Mouse (Mus musculus) ES-E14 (cell line): ENCODE data around the gene Pla2g4a. TPM values are rescaled to one million over a fixed set of nuclear protein-coding genes. Genes with fewer than 3 reads are reported as not detected.

Source experiments
- DNase-seq: peaks from one replicate; pipeline ENCODE4 v3.0.0-alpha.2; 2013; ENCODE audit warnings: low read depth, low spot score
- H3K27ac ChIP-seq: 2 replicates; pipeline ENCODE4 v1.5.1; 2012; ENCODE audit warnings: low read depth, mild to moderate bottlenecking, low read length, moderate library complexity, mixed read lengths; ENCODE audit not compliant: poor library complexity, insufficient read depth, severe bottlenecking
- H3K36me3 ChIP-seq: 2 replicates; pipeline ENCODE4 v1.6.1; 2012; ENCODE audit warnings: mild to moderate bottlenecking, low read length, moderate library complexity, mixed read lengths; ENCODE audit not compliant: control insufficient read depth, poor library complexity, insufficient read depth, severe bottlenecking
- H3K4me1 ChIP-seq, 2 experiments: fragments of 150-350 bp in 1 of 2; sonication (generic) in 1 of 2; 2 replicates each; pipeline ENCODE4 v1.6.1; 2012; ENCODE audit warnings: low read length in 2 of 2, mild to moderate bottlenecking in 1 of 2, mixed read lengths in 1 of 2; ENCODE audit not compliant: control insufficient read depth in 2 of 2, insufficient read depth in 2 of 2, poor library complexity in 1 of 2
- H3K4me3 ChIP-seq, 2 experiments: fragments of 150-350 bp in 1 of 2; sonication (generic) in 1 of 2; 2 replicates each; pipeline ENCODE4 v1.5.1; 2012; ENCODE audit warnings: low read length in 2 of 2, low read depth in 1 of 2, mild to moderate bottlenecking in 1 of 2, mixed read lengths in 1 of 2; ENCODE audit not compliant: insufficient read depth in 1 of 2, poor library complexity in 1 of 2, severe bottlenecking in 1 of 2
- H3K9ac ChIP-seq: 2 replicates; pipeline ENCODE4 v1.6.1; 2012; ENCODE audit warnings: low read depth, mild to moderate bottlenecking, low read length, mixed read lengths; ENCODE audit not compliant: poor library complexity, insufficient read depth, severe bottlenecking
- H3K9me3 ChIP-seq: fragments of 150-350 bp; sonication (generic); 2 replicates; pipeline ENCODE4 v1.6.1; 2012; ENCODE audit warnings: low read depth, mild to moderate bottlenecking, low read length; ENCODE audit not compliant: control insufficient read depth, insufficient read depth
- CHD2 ChIP-seq: IDR thresholded peaks from 2 replicates; pipeline ENCODE4 v1.6.1; 2014; ENCODE audit warnings: mild to moderate bottlenecking, low read depth, low read length, inconsistent platforms
- HCFC1 ChIP-seq: IDR thresholded peaks from 2 replicates; pipeline ENCODE4 v1.6.1; 2012; ENCODE audit warnings: low read length, inconsistent platforms, borderline replicate concordance; ENCODE audit not compliant: insufficient read depth
- MAFK ChIP-seq: IDR thresholded peaks from 2 replicates; pipeline ENCODE4 v1.6.1; 2014; ENCODE audit warnings: mild to moderate bottlenecking, low read depth, low read length, inconsistent platforms; ENCODE audit not compliant: insufficient read depth
- ZC3H11A ChIP-seq: IDR thresholded peaks from 2 replicates; pipeline ENCODE4 v1.6.1; 2012; ENCODE audit warnings: low read depth, mild to moderate bottlenecking, inconsistent platforms, low read length, borderline replicate concordance
- ZNF384 ChIP-seq: IDR thresholded peaks from 2 replicates; pipeline ENCODE4 v1.6.1; 2012; ENCODE audit warnings: low read depth, low read length, inconsistent platforms
- in situ Hi-C, 2 experiments: fragments of 600-800 bp; cut with MboI; formaldehyde crosslinking; loops; one replicate each; pipeline ENCODE4 v1.15.1; 2025; ENCODE audit warnings: low sequenced_read_pairs in 2 of 2, inconsistent platforms in 1 of 2; ENCODE audit not compliant: unreplicated experiment in 2 of 2
- total RNA-seq: library from RNA; depleted of rRNA; stranded (reverse); fragments of 300-350 nt; gene quantifications from 2 replicates; pipeline ENCODE4 v1.2.3, GENCODE M21; 2012

Pla2g4a gene
- total RNA-seq, 1 experiment: 3.0 TPM

DNA sequence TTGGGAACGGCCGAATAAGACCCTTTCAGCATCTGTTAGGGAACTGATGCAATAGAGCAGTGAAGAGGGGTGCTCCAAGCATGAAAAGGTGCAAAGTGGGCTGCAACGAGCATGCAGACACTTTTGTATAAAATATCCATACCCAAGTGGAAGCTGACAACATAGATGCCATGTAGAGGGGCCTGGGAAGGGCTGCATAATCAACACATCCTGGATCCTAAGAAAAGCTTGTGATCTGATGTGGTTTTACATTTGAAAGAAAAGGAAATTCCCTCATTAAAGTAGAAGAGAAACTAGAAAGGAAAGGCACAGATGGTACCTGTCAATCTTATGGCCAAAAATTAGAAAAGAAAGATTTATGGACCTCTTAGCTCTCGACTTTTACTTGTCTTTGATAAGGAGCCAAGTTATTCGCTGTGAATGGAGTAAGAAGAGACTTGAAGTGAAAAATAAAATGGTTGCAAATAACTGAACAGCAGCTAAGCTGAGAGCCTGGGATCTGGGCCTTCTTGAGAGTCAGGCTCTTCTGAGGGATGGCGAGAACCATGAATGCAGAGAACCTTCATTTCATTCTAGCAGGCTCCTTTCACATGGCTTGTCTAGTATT lies 78.6 kb downstream of the Pla2g4a start:
- Histone ChIP-seq H3K9me3 (no peaks in the 10 kb centered on the region), H3K27ac (no peak overlapping the region), H3K4me3 (no peak overlapping the region), H3K36me3 (no peaks in the 10 kb centered on the region), H3K4me1 (no peaks in the 10 kb centered on the region), H3K9ac (no peak overlapping the region)
- TF ChIP-seq CHD2 (no peak), ZNF384 (no peak), ZC3H11A (no peak), MAFK (no peak), HCFC1 (no peak)
- in situ Hi-C loops: no loop called here
- no peak for DNase-seq

DNA sequence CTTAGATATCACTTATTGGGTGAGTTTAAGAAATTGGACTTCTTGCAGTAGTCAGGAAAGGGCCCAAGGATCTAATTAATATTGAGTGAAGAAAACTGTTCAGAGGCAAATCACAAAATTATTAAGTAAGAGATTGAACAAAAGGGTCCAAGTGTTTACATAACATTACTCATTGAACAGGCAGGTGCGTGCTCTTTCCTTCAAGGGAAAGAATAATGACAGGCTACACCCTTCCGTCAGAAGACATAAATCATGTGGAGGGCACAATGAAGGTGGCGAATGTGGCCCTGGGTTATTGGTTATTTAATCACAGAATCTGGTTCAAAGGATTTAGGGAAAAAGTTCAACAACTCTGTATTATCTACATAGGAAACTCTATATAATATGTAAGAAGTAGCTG lies 82.9 kb downstream of the Pla2g4a start:
- Histone ChIP-seq H3K4me1 (no peaks in the 10 kb centered on the region), H3K36me3 (no peaks in the 10 kb centered on the region), H3K4me3 (no peak overlapping the region), H3K9me3 (no peaks in the 10 kb centered on the region), H3K27ac (no peak overlapping the region), H3K9ac (no peak overlapping the region)
- no peak for DNase-seq
- in situ Hi-C loops: no loop called here
- no peak for TF ChIP-seq HCFC1
- TF ChIP-seq MAFK: no peak
- no peak for TF ChIP-seq ZC3H11A
- no peak for TF ChIP-seq ZNF384
- no peak for TF ChIP-seq CHD2

DNA sequence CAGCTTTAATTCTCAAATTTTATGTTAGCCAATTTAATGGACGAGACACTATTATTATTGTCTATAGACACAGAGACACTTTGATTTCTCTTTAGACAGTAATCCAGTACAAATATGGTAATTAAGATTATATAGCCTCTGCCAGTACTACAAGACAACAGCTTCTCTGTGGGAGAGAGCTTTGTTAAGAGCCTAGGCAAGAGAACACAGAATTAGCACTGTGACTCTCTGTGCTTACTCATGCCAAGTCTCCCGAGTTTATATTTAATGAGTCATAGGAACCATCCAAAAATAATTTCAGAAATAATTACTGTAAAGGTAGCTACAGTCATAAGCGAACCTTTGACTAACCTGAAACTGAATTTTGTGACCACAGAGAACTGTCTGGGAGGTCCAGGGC lies 84.6 kb downstream of the Pla2g4a start:
- TF ChIP-seq HCFC1 (no peak), CHD2 (no peak), MAFK (no peak), ZNF384 (no peak), ZC3H11A (no peak)
- H3K4me3 ChIP-seq: no peak overlapping the region
- H3K4me1 ChIP-seq: no peaks in the 10 kb centered on the region
- H3K27ac ChIP-seq: no peak overlapping the region
- H3K9me3 ChIP-seq: no peaks in the 10 kb centered on the region
- H3K36me3 ChIP-seq: no peaks in the 10 kb centered on the region
- in situ Hi-C loops: no loop called here
- no peak for DNase-seq
- no peak overlapping the region for H3K9ac ChIP-seq

DNA sequence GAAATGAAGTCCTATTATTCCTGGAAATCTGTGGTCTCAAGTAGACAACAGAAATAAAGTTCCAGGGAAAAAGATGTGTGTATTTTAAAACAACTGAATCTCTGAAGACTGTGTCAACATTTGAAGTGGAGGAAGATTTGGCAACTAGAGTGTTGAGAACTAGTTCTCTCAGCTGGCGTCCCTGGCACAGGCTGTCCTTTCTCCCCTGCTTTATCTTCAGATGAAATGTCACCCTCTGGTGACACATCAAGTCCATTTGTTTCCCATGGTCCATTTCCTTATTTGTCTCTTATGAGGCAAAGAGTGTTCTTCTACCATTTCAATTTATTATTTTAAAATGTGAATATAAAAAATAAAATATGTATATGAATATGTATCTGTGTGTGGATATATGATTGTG lies 89.5 kb downstream of the Pla2g4a start:
- in situ Hi-C loops: no loop called here

DNA sequence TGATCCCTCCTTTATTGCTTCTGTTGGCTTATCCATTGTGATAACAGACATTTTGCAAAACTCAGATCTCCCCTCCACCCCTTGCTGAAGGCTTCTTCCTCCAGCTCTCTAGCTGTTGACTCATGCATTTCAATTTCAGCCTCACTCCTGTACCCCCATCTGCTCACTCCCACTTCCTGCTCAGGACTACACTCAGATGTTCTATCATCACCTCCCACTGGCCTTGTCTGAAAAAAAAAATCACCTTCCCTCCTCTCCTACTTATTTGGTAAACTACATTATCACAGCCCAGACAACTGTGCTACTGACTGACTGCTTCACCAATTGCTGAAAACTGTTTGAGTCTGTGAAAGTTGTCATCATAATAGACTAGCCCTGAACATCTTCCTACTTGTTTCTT lies 93.8 kb downstream of the Pla2g4a start:
- in situ Hi-C loops: no loop called here
- no peak overlapping the region for H3K9ac ChIP-seq
- H3K27ac ChIP-seq: no peak overlapping the region
- DNase-seq: no peak
- no peaks in the 10 kb centered on the region for H3K36me3 ChIP-seq
- H3K9me3 ChIP-seq: no peaks in the 10 kb centered on the region
- H3K4me3 ChIP-seq: no peak overlapping the region
- H3K4me1 ChIP-seq: no peaks in the 10 kb centered on the region
- no peak for TF ChIP-seq CHD2

More for the DNA sequence above, 89.5 kb downstream of the Pla2g4a start:
- no peaks in the 10 kb centered on the region for H3K4me1 ChIP-seq
- H3K4me3 ChIP-seq: no peak overlapping the region
- no peaks in the 10 kb centered on the region for H3K9me3 ChIP-seq
- H3K9ac ChIP-seq: no peak overlapping the region
- TF ChIP-seq ZC3H11A (no peak), HCFC1 (no peak), CHD2 (no peak)
- H3K27ac ChIP-seq: no peak overlapping the region
- H3K36me3 ChIP-seq: no peaks in the 10 kb centered on the region
- DNase-seq: no peak
